Mouse (Mus musculus) left cerebral cortex, postnatal 25 days (tissue): Measurements from ENCODE around the gene Vta1. TPM values are rescaled to one million over a fixed set of nuclear protein-coding genes. Genes with fewer than 3 reads are reported as not detected.
A peak's percentile ranks its signal among the peaks of the same experiment; 100 is the strongest.

ENCODE experiments used
- DNase-seq, 2 experiments: peaks; one replicate each; pipeline ENCODE4 v3.0.0; 2022; ENCODE audit warnings: low spot score in 2 of 2, mixed read lengths in 1 of 2
- intact Hi-C: fragments of 180-260 bp; cut with DNase I; formaldehyde crosslinking; loops from one replicate; pipeline ENCODE4 v1.15.1; 2025
- total RNA-seq, 2 experiments: library from RNA; stranded (reverse); gene quantifications; 2 replicates each; pipeline ENCODE4 v1.2.3; 2021

Vta1 gene
- total RNA-seq: 10 to 100 TPM; 67.5 to 73.4 TPM

- DNase-seq: peak; percentile 99 to 100
- intact Hi-C loops: loop anchor here (1.0 to 10.0 kb wide), 3 partner anchors 253 to 1691 kb away; no protein-coding TSS in a partner anchor
These were observed at the start of gene Vta1, which contains the start of gene Nmbr for GRCm38 (mm10) chr10:14705072-14706066. TSS of gene Vta1 (minus strand) at chr10:14705560. TSS of gene Nmbr (plus strand) at chr10:14705591.

- DNase-seq: peak; percentile 59 to 69
- intact Hi-C loops: loop anchor here (2.0 kb wide), 1 partner anchor 439 kb away; no protein-coding TSS in a partner anchor
These were observed 28.9 kb upstream of the Vta1 start for GRCm38 (mm10) chr10:14734285-14734684.

GRCm38 (mm10) chr10:14725671-14726070 is 20.3 kb upstream of the Vta1 start:
- DNase-seq: peak; percentile 26 to 75
- intact Hi-C loops: no loop called here

GRCm38 (mm10) chr10:14718114-14718513 is 12.8 kb upstream of the Vta1 start, which contains the start of gene Gje1:
TSS of gene Gje1 (minus strand) at chr10:14718214.
- intact Hi-C loops: no loop called here
- DNase-seq: no peak

- DNase-seq: no peak
- intact Hi-C loops: loop anchor here (2.0 to 10.0 kb wide), 2 partner anchors 299 to 1689 kb away; no protein-coding TSS in a partner anchor
These were observed 1.4 kb downstream of the Vta1 start for GRCm38 (mm10) chr10:14703830-14704420.

GRCm38 (mm10) chr10:14703239-14703638 is 2.1 kb downstream of the Vta1 start:
- intact Hi-C loops: loop anchor here (10.0 kb wide), 1 partner anchor 1688 kb away; no protein-coding TSS in a partner anchor
- DNase-seq: no peak

GRCm38 (mm10) chr10:14690349-14690748 is 15.0 kb downstream of the Vta1 start:
- intact Hi-C loops: no loop called here
- no peak for DNase-seq

- intact Hi-C loops: no loop called here
- DNase-seq: no peak
These were observed 16.4 kb downstream of the Vta1 start for GRCm38 (mm10) chr10:14688785-14689442.

GRCm38 (mm10) chr10:14685663-14686062 is 19.7 kb downstream of the Vta1 start:
- intact Hi-C loops: no loop called here
- DNase-seq: no peak

- DNase-seq: no peak
- intact Hi-C loops: no loop called here
These were observed 39.2 kb downstream of the Vta1 start for GRCm38 (mm10) chr10:14666147-14666546.

GRCm38 (mm10) chr10:14660875-14661274 is 44.5 kb downstream of the Vta1 start:
- intact Hi-C loops: no loop called here
- DNase-seq: no peak

- intact Hi-C loops: no loop called here
- no peak for DNase-seq
These were observed 65.7 kb downstream of the Vta1 start for GRCm38 (mm10) chr10:14639635-14640034.

- intact Hi-C loops: no loop called here
- DNase-seq: peak in 1 of 2 experiments; percentile 38
These were observed 66.3 kb downstream of the Vta1 start for GRCm38 (mm10) chr10:14639043-14639442.

GRCm38 (mm10) chr10:14625706-14626105 is 79.7 kb downstream of the Vta1 start:
- DNase-seq: peak in 1 of 2 experiments; percentile 21
- intact Hi-C loops: no loop called here

GRCm38 (mm10) chr10:14619156-14619555 is 86.2 kb downstream of the Vta1 start:
- intact Hi-C loops: no loop called here
- DNase-seq: no peak

GRCm38 (mm10) chr10:14618301-14618700 is 87.1 kb downstream of the Vta1 start:
- intact Hi-C loops: no loop called here

GRCm38 (mm10) chr10:14615441-14615840 is 89.9 kb downstream of the Vta1 start:
- intact Hi-C loops: no loop called here
- no peak for DNase-seq

More at GRCm38 (mm10) chr10:14618301-14618700, 87.1 kb downstream of the Vta1 start:
- DNase-seq: no peak

- intact Hi-C loops: no loop called here
- DNase-seq: no peak
These were observed 97.8 kb downstream of the Vta1 start for GRCm38 (mm10) chr10:14607597-14607996.
